Mouse (Mus musculus): ENCODE measurements around the gene Hoxb6. TPM values are rescaled to one million over a fixed set of nuclear protein-coding genes. Genes with fewer than 3 reads are reported as not detected.

Hoxb6 gene
- total and polyA plus RNA-seq, 2 experiments = 0.15 TPM; not detected in 1

DNA sequence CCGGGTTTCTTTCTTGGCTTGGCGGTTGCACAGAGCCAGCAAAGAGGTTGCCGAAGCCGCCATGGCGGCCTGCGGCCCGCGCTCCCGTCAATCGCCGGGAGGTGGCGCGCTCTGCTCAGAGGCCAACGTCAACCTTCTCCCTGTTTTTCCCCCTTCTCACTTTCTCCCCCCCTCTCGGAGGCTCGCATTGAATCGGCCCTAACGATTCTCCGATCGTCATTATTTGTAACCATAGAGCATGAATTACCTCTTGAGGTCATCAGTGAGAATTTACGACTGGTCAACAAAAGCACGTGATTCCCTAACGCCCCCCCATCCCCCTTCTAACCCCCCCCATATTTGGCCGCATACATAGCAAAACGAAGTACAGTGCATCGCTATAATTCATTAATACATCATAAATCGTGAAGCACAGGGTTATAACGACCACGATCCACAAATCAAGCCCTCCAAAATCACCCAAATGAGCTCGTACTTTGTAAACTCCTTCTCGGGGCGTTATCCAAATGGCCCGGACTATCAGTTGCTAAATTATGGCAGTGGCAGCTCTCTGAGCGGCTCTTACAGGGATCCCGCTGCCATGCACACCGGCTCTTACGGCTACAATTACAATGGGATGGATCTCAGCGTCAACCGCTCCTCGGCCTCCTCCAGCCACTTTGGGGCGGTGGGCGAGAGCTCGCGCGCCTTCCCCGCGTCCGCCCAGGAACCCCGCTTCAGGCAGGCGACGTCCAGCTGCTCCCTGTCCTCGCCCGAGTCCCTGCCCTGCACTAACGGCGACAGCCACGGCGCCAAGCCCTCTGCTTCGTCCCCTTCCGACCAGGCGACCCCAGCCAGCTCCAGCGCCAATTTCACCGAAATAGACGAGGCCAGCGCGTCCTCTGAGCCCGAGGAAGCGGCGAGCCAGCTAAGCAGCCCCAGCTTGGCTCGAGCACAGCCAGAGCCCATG, 11.1 kb downstream of the Hoxb6 start, which contains the start of gene Hoxb5:
TSS of gene Hoxb5 (plus strand) at position 186 of the 949 bp plus-strand sequence.
- no peaks in the 10 kb centered on the region for H3K36me3 ChIP-seq (ENCODE audit: control insufficient read depth, insufficient read depth, low read length)
- no peaks in the 10 kb centered on the region for H3K4me1 ChIP-seq (ENCODE audit: control insufficient read depth, insufficient read depth, low read length)
- 3% methylated on average over 69 of the region's 69 CpGs for WGBS
- H3K27ac ChIP-seq (replicated peaks; ENCODE audit: insufficient read depth, low read depth, low read length) = peak within 1 kb of the TSS; percentile 78
- TF ChIP-seq POLR2A (IDR thresholded peaks at IDR 0.05; ENCODE audit: extremely low read depth, insufficient read depth, low read length) (0 out of 2 replicates have a peak, but pooled peaks have one; percentile 14), CTCF (IDR thresholded peaks at IDR 0.05; ENCODE audit: low read depth, low read length) (peak; percentile 85)
- peak within 1 kb of the TSS; percentile 91 for H3K4me3 ChIP-seq (ENCODE audit: insufficient read depth, low read depth, low read length)
- peak within 1 kb of the TSS; percentile 91 for H3K9ac ChIP-seq (ENCODE audit: low read depth, low read length)
- peaks cover 28% of the 10 kb centered on the region for H3K27me3 ChIP-seq (ENCODE audit: control insufficient read depth, insufficient read depth, low read length)
- H3K79me2 ChIP-seq (ENCODE audit: control insufficient read depth, insufficient read depth, low read length) = no peaks in the 10 kb centered on the region
- DNase-seq (ENCODE audit: extremely low read depth, low read depth, low spot score) = no peak

DNA sequence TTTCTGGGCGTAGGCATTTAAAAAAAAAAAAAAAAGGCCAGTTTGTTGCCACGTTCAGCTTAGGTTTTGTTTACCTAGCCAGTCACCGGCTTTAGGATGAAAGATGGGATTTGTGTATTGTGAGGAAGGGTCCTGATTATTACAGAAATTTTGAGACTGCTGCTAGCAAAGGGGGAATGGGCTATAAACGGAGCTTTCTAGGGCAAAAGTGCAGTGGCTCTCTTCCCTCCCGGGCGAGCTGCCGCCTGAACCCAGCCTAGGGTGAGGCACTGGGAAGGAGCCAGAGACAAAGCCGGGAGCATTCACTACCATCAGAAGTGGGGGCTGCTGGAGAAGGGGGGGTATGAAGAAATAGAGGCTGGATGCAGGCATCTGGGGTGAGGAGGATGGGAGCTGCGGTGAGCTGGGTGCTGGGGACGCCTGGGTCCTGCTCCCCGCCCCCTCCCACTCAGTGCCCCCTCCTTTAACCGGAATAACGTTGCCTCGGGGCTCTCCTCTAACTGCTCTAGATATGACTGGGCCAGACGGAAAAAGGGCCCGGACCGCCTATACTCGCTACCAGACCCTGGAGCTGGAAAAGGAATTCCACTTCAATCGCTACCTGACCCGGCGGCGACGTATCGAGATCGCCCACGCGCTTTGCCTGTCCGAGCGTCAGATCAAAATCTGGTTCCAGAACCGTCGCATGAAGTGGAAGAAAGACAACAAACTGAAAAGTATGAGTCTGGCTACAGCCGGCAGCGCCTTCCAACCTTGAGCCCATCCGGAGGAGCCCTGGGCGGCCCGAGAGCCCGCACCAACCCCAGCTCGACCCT, 12.3 kb downstream of the Hoxb6 start:
- DNase-seq (ENCODE audit: extremely low read depth, low read depth, low spot score) = no peak
- peak overlapping the region; percentile 57 for H3K9ac ChIP-seq (ENCODE audit: low read depth, low read length)

DNA sequence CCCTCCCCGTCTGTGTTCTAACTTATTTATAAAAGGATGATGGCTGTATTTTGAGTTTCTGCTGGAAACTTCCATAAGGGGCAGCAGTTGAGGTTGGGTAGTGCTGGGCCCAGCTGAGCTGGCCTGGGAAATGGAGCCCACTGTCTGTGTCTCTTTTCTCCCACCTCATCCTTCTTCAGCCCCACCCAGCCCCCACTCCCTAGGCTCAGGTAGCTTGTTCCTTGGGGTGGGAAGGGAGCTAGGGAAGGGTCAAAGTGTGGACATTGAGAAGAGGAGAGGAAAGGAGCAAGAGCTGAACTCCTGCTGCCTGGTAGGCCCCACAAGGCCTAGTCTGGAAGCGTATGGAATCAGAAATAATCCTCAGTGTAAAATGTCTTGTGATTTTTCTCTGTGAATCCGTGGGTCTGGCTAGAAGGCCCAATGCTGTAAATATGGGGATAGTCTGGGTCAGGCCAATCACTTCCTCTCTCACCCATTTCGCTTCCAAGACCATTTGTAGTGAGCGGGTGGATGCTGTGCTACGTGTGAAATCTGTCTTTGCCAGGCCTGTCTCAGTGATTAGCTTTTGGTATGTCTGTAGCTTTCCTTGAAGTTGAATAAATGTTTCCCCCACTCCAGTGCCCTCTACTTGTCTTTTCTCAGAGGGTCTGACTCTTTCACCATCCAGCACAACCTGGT, 13.4 kb downstream of the Hoxb6 start:
- 77% methylated on average over 6 of the region's 6 CpGs for WGBS
- Histone ChIP-seq H3K27me3 (ENCODE audit: control insufficient read depth, insufficient read depth, low read length) (peaks cover 17% of the 10 kb centered on the region), H3K9ac (ENCODE audit: low read depth, low read length) (no peak overlapping the region), H3K4me3 (ENCODE audit: insufficient read depth, low read depth, low read length) (no peak overlapping the region), H3K27ac (replicated peaks; ENCODE audit: insufficient read depth, low read depth, low read length) (no peak overlapping the region), H3K79me2 (ENCODE audit: control insufficient read depth, insufficient read depth, low read length) (no peaks in the 10 kb centered on the region), H3K36me3 (ENCODE audit: control insufficient read depth, insufficient read depth, low read length) (no peaks in the 10 kb centered on the region), H3K4me1 (ENCODE audit: control insufficient read depth, insufficient read depth, low read length) (no peaks in the 10 kb centered on the region)
- TF ChIP-seq POLR2A (IDR thresholded peaks at IDR 0.05; ENCODE audit: extremely low read depth, insufficient read depth, low read length) (no peak), CTCF (IDR thresholded peaks at IDR 0.05; ENCODE audit: low read depth, low read length) (no peak)
- no peak for DNase-seq (ENCODE audit: extremely low read depth, low read depth, low spot score)

More for the DNA sequence above, 12.3 kb downstream of the Hoxb6 start:
- peak overlapping the region; percentile 91 for H3K4me3 ChIP-seq (ENCODE audit: insufficient read depth, low read depth, low read length)
- peaks cover 23% of the 10 kb centered on the region for H3K27me3 ChIP-seq (ENCODE audit: control insufficient read depth, insufficient read depth, low read length)
- TF ChIP-seq POLR2A (IDR thresholded peaks at IDR 0.05; ENCODE audit: extremely low read depth, insufficient read depth, low read length) (no peak), CTCF (IDR thresholded peaks at IDR 0.05; ENCODE audit: low read depth, low read length) (no peak)
- no peaks in the 10 kb centered on the region for H3K79me2 ChIP-seq (ENCODE audit: control insufficient read depth, insufficient read depth, low read length)
- H3K4me1 ChIP-seq (ENCODE audit: control insufficient read depth, insufficient read depth, low read length) = no peaks in the 10 kb centered on the region
- peak overlapping the region; percentile 62 for H3K27ac ChIP-seq (replicated peaks; ENCODE audit: insufficient read depth, low read depth, low read length)
- no peaks in the 10 kb centered on the region for H3K36me3 ChIP-seq (ENCODE audit: control insufficient read depth, insufficient read depth, low read length)
- WGBS = 19% methylated on average over 38 of the region's 38 CpGs

DNA sequence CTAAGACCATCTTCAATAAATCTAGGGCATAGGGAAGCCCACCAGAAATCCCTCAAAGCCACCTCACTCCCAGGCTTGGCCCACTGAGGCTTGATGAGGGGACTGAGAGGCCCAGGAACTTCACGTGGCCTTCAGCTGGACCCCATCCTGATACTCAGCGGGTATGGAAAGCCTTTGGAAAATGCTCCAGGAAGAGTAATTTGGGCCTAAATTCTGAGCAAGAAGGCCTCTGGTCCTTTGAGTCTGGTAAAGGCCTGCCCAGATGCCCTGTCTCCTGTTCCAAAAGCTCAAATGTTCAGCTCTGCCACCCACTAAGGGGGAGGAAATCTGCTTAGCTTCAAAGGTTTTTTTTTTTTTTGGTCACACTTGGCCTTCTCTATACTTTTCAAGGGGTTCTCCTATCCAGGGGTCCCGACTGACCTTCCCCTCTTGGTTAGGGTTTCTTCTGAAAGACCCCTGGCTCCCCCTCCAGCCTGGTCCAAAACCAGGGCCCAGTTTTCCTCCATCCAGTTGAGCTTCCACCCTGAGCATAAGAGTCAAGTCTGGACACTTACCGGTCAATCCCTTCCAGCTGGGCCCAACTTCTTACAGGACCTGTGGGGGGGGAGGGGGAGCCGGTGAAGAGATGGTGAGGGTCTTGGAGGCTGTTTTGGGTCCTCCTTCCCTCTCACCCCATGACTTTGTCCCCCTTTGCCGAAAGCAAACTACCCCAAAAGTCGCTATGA, 14.1 kb downstream of the Hoxb6 start:
- Histone ChIP-seq H3K27ac (replicated peaks; ENCODE audit: insufficient read depth, low read depth, low read length) (no peak overlapping the region), H3K4me1 (ENCODE audit: control insufficient read depth, insufficient read depth, low read length) (0 out of 2 replicates have a peak, but pooled peaks cover 5% of the 10 kb centered on the region), H3K9ac (ENCODE audit: low read depth, low read length) (no peak overlapping the region), H3K36me3 (ENCODE audit: control insufficient read depth, insufficient read depth, low read length) (no peaks in the 10 kb centered on the region), H3K4me3 (ENCODE audit: insufficient read depth, low read depth, low read length) (no peak overlapping the region), H3K27me3 (ENCODE audit: control insufficient read depth, insufficient read depth, low read length) (peaks cover 12% of the 10 kb centered on the region), H3K79me2 (ENCODE audit: control insufficient read depth, insufficient read depth, low read length) (no peaks in the 10 kb centered on the region)
- TF ChIP-seq CTCF (IDR thresholded peaks at IDR 0.05; ENCODE audit: low read depth, low read length) = no peak
- TF ChIP-seq POLR2A (IDR thresholded peaks at IDR 0.05; ENCODE audit: extremely low read depth, insufficient read depth, low read length) = no peak
- WGBS = 46% methylated on average over 7 of the region's 7 CpGs
- DNase-seq (ENCODE audit: extremely low read depth, low read depth, low spot score) = no peak

DNA sequence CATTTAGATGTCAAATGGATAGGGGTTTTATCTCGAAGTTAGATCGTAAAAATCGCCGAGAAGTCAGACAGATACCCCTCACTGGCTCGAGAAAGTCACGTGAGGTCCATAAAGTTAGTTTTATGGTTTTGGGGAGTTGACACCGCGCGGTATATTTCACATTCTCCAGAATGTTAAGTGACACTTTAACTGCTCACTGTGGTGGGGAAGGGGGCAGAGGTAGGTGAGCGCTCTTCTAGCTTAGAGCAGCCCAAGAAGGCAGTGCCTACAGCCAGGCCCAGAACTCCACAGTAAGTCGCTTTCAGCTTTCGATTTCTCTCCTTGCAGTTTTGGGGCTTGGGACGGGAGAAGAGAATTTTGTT, 14.6 kb downstream of the Hoxb6 start:
- no peak overlapping the region for H3K27ac ChIP-seq (replicated peaks; ENCODE audit: insufficient read depth, low read depth, low read length)

More for the DNA sequence above, 14.6 kb downstream of the Hoxb6 start:
- DNase-seq (ENCODE audit: extremely low read depth, low read depth, low spot score) = no peak
- 0 out of 2 replicates have a peak, but pooled peaks cover 5% of the 10 kb centered on the region for H3K4me1 ChIP-seq (ENCODE audit: control insufficient read depth, insufficient read depth, low read length)
- H3K36me3 ChIP-seq (ENCODE audit: control insufficient read depth, insufficient read depth, low read length) = no peaks in the 10 kb centered on the region
- H3K79me2 ChIP-seq (ENCODE audit: control insufficient read depth, insufficient read depth, low read length) = no peaks in the 10 kb centered on the region
- 34% methylated on average over 13 of the region's 13 CpGs for WGBS
- H3K9ac ChIP-seq (ENCODE audit: low read depth, low read length) = no peak overlapping the region
- no peak overlapping the region for H3K4me3 ChIP-seq (ENCODE audit: insufficient read depth, low read depth, low read length)
- peaks cover 10% of the 10 kb centered on the region for H3K27me3 ChIP-seq (ENCODE audit: control insufficient read depth, insufficient read depth, low read length)
- no peak for TF ChIP-seq POLR2A (IDR thresholded peaks at IDR 0.05; ENCODE audit: extremely low read depth, insufficient read depth, low read length)
- TF ChIP-seq CTCF (IDR thresholded peaks at IDR 0.05; ENCODE audit: low read depth, low read length) = no peak

All from liver, adult 2 months (tissue).